Mouse (Mus musculus): Measurements from ENCODE around the gene Rap1a.

- TF ChIP-seq CTCF (IDR thresholded peaks at IDR 0.05; ENCODE audit: borderline replicate concordance, insufficient read depth, low read length) (no peak), POLR2A (IDR thresholded peaks at IDR 0.05; ENCODE audit: low read depth, low read length) (no peak)
These were observed 107.6 kb downstream of the Rap1a start for GRCm38 (mm10) chr3:105693327-105694080.

Measured in embryonic fibroblast, embryonic 13.5 days (primary cell).